Mouse (Mus musculus) CD4-positive, CD25-positive, alpha-beta regulatory T cell, adult 2 months (primary cell): ENCODE data around the gene Gm10190.
"Not testable (repeated sequence)": the region's sequence is repeated elsewhere in the genome, so short reads cannot be mapped to it uniquely, and the experiment has no call there.

ENCODE experiments used
- DNase-seq: peaks from one replicate; pipeline ENCODE4 v3.0.0-alpha.2; 2012; ENCODE audit warnings: low read depth, low spot score

Gm10190 gene

GRCm38 (mm10) chr17:80372989-80373725, at the start of gene Gm10190:
Gene Gm10190, minus strand, starts transcription at chr17:80373541.
- DNase-seq = peak; percentile 95

DNA sequence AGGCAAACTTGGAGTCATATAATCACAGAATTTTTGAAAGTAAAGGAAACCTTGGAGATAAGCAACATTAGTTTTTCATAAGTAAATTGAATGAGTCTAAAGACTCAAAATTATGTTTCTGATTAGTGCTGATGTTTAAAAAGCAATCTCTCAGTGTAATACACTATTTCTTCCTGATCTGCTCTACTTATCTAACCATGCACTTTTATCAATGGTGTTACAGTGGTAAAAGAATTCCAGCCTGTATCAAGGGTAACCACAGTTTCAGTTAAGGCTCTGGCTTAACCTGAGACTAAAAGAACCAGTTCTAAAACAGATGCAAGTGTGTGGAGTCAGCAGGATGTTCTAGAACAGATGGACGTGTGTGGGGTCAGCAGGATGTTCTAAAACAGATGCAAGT, 47.7 kb upstream of the Gm10190 start:
- DNase-seq = no peak

- DNase-seq = peak; percentile 49
Observed at GRCm38 (mm10) chr17:80418572-80419210, 45.4 kb upstream of the Gm10190 start.

DNA sequence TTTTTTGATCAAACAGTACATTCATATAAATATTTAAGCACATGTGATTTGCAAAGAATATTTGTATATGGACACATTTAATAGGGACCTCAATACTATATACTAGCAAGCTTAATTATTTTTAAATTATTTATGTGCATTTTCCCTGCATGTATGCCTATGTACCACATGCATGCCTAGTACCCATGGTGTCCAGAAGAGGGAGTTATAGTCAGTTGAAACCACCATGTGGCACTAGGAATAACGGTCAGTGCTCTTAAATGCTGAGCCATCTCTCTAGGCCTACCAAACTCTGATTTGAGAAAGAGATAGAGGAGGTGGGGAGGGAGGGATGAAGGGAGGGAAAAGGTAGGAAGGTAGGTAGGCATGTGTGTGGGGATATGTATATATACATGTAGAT, 37.8 kb upstream of the Gm10190 start:
- peak; percentile 17 for DNase-seq

GRCm38 (mm10) chr17:80398243-80398642, 24.9 kb upstream of the Gm10190 start:
- DNase-seq = no peak

DNA sequence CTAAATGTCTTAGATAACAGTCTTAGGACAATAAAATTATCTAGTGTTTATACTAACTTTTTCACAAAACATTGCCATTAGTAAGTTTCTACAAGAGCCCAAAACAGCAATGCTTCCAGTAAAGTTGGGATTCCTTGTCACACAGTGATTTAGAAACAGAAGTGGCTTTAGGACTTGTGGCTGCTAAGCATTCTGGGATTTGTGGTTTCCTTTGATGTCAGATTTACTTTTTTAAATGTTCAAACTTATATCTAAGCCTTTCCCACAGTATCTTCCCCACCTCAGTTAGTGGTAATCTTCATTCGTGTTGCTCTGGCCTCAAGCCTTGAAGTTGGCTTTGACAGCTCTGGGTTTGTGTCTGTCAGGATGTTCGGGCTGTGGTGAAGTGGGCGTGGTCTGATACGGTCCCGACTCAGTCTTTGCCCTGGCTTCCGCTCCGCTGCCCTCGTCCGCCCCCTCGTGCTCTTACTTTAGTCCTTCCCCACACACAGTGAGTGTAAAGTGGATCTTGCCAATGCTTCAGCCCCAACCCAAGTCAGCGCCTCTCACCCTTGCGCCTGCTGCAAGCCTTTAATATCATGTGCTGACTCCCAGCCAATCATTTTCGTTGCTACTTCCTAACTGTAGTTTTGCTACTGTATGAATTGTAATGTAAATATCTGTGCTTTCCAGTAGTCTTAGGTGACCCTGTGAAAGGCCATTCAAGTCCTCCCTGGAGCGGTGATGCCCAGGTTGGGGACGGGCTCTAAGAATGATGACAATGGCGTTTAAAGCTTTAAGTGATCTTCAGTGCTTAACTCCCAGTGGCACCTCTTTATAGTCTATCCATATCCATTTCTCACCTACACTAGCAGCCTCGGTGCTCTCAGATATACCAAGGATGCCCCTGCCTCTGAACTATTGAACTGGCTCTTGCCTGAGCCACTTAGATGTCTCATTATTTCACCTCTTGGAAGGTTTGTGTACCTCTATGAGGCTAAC, 18.4 kb upstream of the Gm10190 start:
- DNase-seq = peak; percentile 91

DNA sequence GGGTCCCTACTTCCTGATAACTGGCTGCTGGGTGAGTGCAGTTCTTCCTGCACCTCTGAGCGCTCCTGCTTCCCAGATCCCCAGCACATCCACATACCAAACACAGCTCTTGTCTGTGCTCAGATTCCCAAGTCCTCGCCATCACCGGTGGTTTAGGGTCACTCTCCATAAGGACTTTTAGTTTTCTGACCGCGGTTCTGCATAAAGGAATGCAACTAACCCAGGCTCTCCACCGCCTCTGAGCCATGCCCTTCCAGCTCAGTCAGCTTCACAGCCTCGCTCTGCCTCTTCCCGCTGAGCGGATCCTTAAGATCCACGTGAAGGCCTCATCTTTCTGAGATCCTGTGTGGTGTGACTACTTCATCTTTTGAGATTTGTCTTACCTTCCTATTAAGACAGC, 16.7 kb upstream of the Gm10190 start:
- DNase-seq = no peak

GRCm38 (mm10) chr17:80385671-80386070, 12.3 kb upstream of the Gm10190 start:
- DNase-seq = no peak

DNA sequence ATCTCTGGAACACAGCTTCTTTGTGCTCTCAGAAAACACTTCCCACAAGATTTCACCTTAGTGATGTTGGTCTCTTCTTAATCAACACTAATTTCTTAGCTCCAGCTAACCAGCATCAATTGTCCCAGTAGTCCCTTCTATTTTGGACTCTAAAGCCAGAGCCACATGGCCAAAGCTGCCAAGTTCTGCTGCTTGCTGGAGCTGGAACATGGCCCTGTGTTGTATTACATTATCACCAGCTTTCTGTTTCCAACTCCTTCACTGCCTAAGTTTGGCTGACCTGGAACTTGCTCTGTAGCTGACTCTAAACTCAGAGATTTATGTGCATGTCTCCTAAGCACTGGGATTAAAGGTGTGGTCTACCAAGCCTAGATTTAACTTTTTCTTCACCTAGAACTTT, 5.0 kb upstream of the Gm10190 start:
- DNase-seq = not testable (repeated sequence)

GRCm38 (mm10) chr17:80373726-80374096, 370 bp upstream of the Gm10190 start:
- DNase-seq = no peak

DNA sequence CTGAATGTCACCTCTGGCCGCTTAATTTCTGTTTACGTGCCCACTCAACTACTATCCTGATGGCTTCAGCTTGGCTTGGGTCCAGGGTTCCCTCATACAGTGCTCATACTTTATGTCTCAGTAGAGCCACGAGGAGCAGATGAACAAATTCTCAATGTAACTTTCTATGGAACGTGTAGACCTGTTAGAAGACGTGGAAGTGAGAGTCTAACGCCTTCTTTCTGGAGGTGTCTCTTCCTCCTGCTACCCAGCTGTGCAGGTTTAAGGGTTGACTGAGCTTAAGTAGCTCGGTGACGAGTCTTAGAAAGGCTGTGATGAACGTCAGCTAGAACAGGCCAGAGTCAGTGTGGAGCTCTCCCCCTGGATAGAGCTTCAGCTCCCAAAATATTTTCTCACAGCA, 4.7 kb downstream of the Gm10190 start:
- no peak for DNase-seq

- no peak for DNase-seq
Observed at GRCm38 (mm10) chr17:80367276-80367675, 6.1 kb downstream of the Gm10190 start.

- DNase-seq = peak; percentile 7
Observed at GRCm38 (mm10) chr17:80360245-80360644, 13.1 kb downstream of the Gm10190 start.

- no peak for DNase-seq
Observed at GRCm38 (mm10) chr17:80347234-80347633, 26.1 kb downstream of the Gm10190 start.

- no peak for DNase-seq
Observed at GRCm38 (mm10) chr17:80346591-80347125, 26.7 kb downstream of the Gm10190 start.

- DNase-seq = peak; percentile 31
Observed at GRCm38 (mm10) chr17:80345277-80345676, 28.1 kb downstream of the Gm10190 start.

DNA sequence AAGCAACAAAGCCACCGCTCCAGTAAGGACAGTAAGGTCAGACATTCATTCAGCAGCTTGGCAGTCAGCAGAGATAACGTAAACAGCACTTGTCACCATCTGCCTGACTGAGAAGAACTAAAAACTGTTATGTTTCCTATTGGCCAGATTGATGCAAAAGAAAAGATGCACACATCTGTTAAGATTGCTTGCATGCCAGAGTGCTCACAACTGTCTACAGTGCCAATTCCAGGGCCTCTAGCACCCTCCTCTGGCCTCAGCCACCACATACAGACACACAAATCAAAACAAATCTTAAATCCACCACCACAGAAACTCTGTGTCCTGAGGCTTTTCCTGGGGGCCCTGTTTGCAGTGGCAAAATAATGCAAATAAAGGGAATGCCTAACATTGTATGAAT, 41.0 kb downstream of the Gm10190 start:
- peak; percentile 60 for DNase-seq

- DNase-seq = no peak
Observed at GRCm38 (mm10) chr17:80326431-80326830, 46.9 kb downstream of the Gm10190 start.

DNA sequence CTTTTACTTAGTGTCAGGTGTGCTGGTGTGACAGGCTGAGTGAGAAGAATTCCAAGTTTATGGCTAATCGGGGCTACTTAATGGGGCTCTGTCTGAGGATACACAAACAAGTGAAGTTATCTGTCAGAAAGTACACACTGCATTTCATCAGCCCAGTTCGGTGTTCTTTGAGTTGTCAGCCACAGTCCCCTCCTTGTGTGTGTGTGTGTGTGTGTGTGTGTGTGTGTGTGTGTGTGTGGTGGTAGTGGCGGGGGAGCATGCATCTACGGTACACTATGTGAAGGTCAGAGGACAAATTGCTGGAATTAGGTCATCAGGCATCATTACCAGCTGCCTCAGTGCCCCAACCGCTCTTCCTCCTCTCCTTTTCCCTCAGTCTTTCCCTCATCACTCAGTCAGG, 47.9 kb downstream of the Gm10190 start:
- DNase-seq = no peak

DNA sequence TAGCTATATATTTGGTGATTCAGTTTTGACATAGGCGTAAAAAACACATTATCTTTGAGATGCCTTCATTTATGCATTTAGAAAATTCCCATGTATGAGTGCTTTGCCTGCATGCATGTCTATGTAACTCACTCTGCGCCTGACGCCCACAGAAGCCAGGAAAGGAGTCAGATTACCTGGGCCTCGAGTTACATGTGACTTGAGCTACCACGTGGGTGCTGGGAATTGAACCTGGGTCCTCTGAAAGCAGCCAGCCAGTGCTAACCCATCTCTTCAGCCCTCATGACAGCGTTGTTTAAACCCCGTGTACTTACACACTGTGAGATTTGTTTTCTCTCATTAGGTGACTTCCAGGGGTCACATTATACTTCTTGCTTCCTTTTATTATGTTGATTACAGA, 48.8 kb downstream of the Gm10190 start:
- DNase-seq = no peak

DNA sequence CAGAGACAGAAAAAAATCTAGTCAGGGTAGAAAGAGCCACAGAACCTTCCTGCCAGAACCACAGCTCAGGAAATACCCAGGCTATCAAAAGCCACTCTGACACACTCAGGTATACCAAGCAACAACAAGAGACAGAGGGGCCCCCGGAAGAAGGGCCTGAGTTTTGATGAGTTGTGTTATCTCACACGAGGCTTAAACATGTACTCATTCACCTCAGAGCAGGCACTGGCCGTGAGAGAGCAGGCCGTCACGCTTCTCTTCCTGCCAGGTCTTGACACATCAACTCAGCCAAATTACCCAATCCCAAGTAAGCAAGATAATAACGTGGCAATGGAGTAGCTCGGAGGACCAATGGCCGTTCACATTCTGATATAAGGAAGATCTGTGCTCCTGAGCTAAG, 49.7 kb downstream of the Gm10190 start:
- peak; percentile 72 for DNase-seq
